In genomic region chr19:38223356-38223904, GRCm38 (mm10) we compare ENCODE assay signal across 8 mouse cellular contexts. TPM values are rescaled to one million over a fixed set of nuclear protein-coding genes. Genes with fewer than 3 reads are reported as not detected.
DNase-seq lines count a peak whose midpoint lies in the region; ATAC-seq and TF ChIP-seq lines count a peak whose summit lies in the region.

No protein-coding gene starts in this region.

- H3K27me3 ChIP-seq in testis, adult 2 months (ENCODE audit: control insufficient read depth, insufficient read depth, low read length) = no peaks in the 10 kb centered on the region
- H3K27me3 ChIP-seq in hindbrain, postnatal 0 days (ENCODE audit: insufficient read depth, low read length) = no peaks in the 10 kb centered on the region
- H3K27me3 ChIP-seq in midbrain, embryonic 16.5 days (ENCODE audit: control insufficient read depth, insufficient read depth, low read depth, low read length) = no peaks in the 10 kb centered on the region

- no peaks in the 10 kb centered on the region for H3K9me3 ChIP-seq in hindbrain, postnatal 0 days (ENCODE audit: low read length)
- H3K9me3 ChIP-seq in midbrain, embryonic 16.5 days (replicated peaks; ENCODE audit: control insufficient read depth, low read length, poor library complexity, severe bottlenecking) = no peaks in the 10 kb centered on the region

- peak overlapping the region; percentile 72 for H3K9ac ChIP-seq in hindbrain, postnatal 0 days (replicated peaks; ENCODE audit: low read length)
- peak overlapping the region; percentile 64 for H3K9ac ChIP-seq in midbrain, embryonic 16.5 days (ENCODE audit: low read depth, low read length)

- ATAC-seq in cerebellum, adult (ENCODE audit: insufficient number of reproducible peaks, low FRiP score, low TSS enrichment) = peak; percentile 5; the same call in 1 of the 2 replicates
- ATAC-seq in hindbrain, postnatal 0 days = peak; percentile 21
- peak; percentile 46 for ATAC-seq in midbrain, embryonic 16.5 days

- H3K4me1 ChIP-seq in testis, adult 2 months (ENCODE audit: control insufficient read depth, insufficient read depth, low read length) = no peaks in the 10 kb centered on the region; the same call in 1 of the 2 replicates
- H3K4me1 ChIP-seq in hindbrain, postnatal 0 days (ENCODE audit: insufficient read depth, low read length) = 0 out of 2 replicates have a peak, but pooled peaks cover 3% of the 10 kb centered on the region
- peaks cover 6% of the 10 kb centered on the region; the same call in 1 of the 2 replicates for H3K4me1 ChIP-seq in midbrain, embryonic 16.5 days (ENCODE audit: control insufficient read depth, insufficient read depth, low read length)

- peak overlapping the region; percentile 91 for H3K27ac ChIP-seq in testis, adult 2 months (ENCODE audit: control insufficient read depth, insufficient read depth, low read depth, low read length)
- H3K27ac ChIP-seq in hindbrain, postnatal 0 days = peak overlapping the region; percentile 96
- H3K27ac ChIP-seq in midbrain, embryonic 16.5 days (ENCODE audit: low read length) = peak overlapping the region; percentile 96

- TF ChIP-seq POLR2A in testis, adult 2 months (IDR thresholded peaks at IDR 0.05; ENCODE audit: control insufficient read depth, low read depth, low read length) = no peak

- 12% methylated on average over 12 of the region's 12 CpGs for WGBS in hindbrain, postnatal 0 days
- WGBS in midbrain, embryonic 16.5 days = 11% methylated on average over 12 of the region's 12 CpGs

- DNase-seq in cerebellum, adult 11 months = no peak
- DNase-seq in testis, postnatal 10 days (ENCODE audit: low spot score) = no peak
- DNase-seq in hindbrain, postnatal 0 days (ENCODE audit: low spot score) = no peak
- no peak for DNase-seq in left cerebral cortex, postnatal 10 days (ENCODE audit: extremely low spot score in 1 of 2, low spot score in 2 of 2)
- DNase-seq in adrenal gland, postnatal 4 days (ENCODE audit: low spot score in 2 of 2) = no peak

- intact Hi-C loops in left cerebral cortex, postnatal 10 days (cut with DNase I) = no loop called here

- H3K36me3 ChIP-seq in testis, adult 2 months (ENCODE audit: control insufficient read depth, insufficient read depth, low read length) = no peaks in the 10 kb centered on the region; the same call in 1 of the 2 replicates
- H3K36me3 ChIP-seq in hindbrain, postnatal 0 days (ENCODE audit: insufficient read depth, low read length) = no peaks in the 10 kb centered on the region
- H3K36me3 ChIP-seq in midbrain, embryonic 16.5 days (ENCODE audit: control insufficient read depth, insufficient read depth, low read length) = peaks cover 2% of the 10 kb centered on the region; the same call in 1 of the 2 replicates

- H3K4me2 ChIP-seq in hindbrain, postnatal 0 days (ENCODE audit: low read depth, low read length) = peak overlapping the region; percentile 70
- H3K4me2 ChIP-seq in midbrain, embryonic 16.5 days (ENCODE audit: low read length) = peak overlapping the region; percentile 68

- no peak for TF ChIP-seq CTCF in testis, adult 2 months (IDR thresholded peaks at IDR 0.05; ENCODE audit: control insufficient read depth, insufficient read depth, insufficient replicate concordance, low read depth, low read length)
- no peak for TF ChIP-seq CTCF in hindbrain, postnatal 0 days (IDR thresholded peaks at IDR 0.05; ENCODE audit: low read depth)

- peak overlapping the region; percentile 99 for H3K4me3 ChIP-seq in testis, adult 2 months (ENCODE audit: control insufficient read depth, low read depth, low read length)
- peak overlapping the region; percentile 42 for H3K4me3 ChIP-seq in hindbrain, postnatal 0 days (ENCODE audit: low read length)
- H3K4me3 ChIP-seq in midbrain, embryonic 16.5 days (ENCODE audit: low read depth, low read length) = peak overlapping the region; percentile 51

RNA-seq across cellular contexts. Expression of gene Fra10ac1, which starts 0.5 kb away (rescaled TPM):
- 6.0 and 7.1 TPM in 2 replicates for polyA plus RNA-seq in testis, adult 2 months (2012; rRNA removed)
- 2.7 and 3.4 TPM in 2 replicates for total RNA-seq in hindbrain, postnatal 0 days (2014; rRNA removed)
- polyA plus RNA-seq in hindbrain, postnatal 0 days (2015; fragmentation: Nextera tagmentation; extraction: Ambion mirVana) = 30.9 and 32.3 TPM in 2 replicates
- 41.3 and 50.7 TPM in 2 replicates for polyA plus RNA-seq in midbrain, embryonic 16.5 days (2015; fragmentation: Nextera tagmentation; extraction: Ambion mirVana)
- 10 to 100 TPM; 15.7 to 16.0 TPM for total RNA-seq in left cerebral cortex, postnatal 10 days (2021)
- total RNA-seq in adrenal gland, postnatal 4 days (2021) = 10 to 100 TPM; 16.6 to 19.3 TPM

RNA-seq across cellular contexts. Expression of gene Lgi1, which starts 40.9 kb away (rescaled TPM):
- 0.08 and 0.10 TPM in 2 replicates for polyA plus RNA-seq in testis, adult 2 months (2012; rRNA removed)
- total RNA-seq in hindbrain, postnatal 0 days (2014; rRNA removed) = 15.5 and 16.5 TPM in 2 replicates
- polyA plus RNA-seq in hindbrain, postnatal 0 days (2015; fragmentation: Nextera tagmentation; extraction: Ambion mirVana) = 20.3 and 20.6 TPM in 2 replicates
- polyA plus RNA-seq in midbrain, embryonic 16.5 days (2015; fragmentation: Nextera tagmentation; extraction: Ambion mirVana) = 24.4 and 28.6 TPM in 2 replicates
- total RNA-seq in left cerebral cortex, postnatal 10 days (2021) = 100 to 1,000 TPM; 105 to 108 TPM
- 1 to 10 TPM; 4.6 to 5.3 TPM for total RNA-seq in adrenal gland, postnatal 4 days (2021)

Comparison
In these comparisons a context has a peak if more than half of its experiments do, and no peak if none do; other contexts are left out.
1. H3K4me3 ChIP-seq: peak in every context shown above with its lines; median percentile 99 in testis, adult 2 months; 51 in midbrain, embryonic 16.5 days; 42 in hindbrain, postnatal 0 days.